Mouse (Mus musculus) frontal cortex, postnatal 10 days (tissue): ENCODE measurements around the gene Upp2.

Source experiments
- DNase-seq, 2 experiments: peaks; one replicate each; pipeline ENCODE4 v3.0.0; 2022; ENCODE audit warnings: low spot score in 2 of 2, mixed read lengths in 1 of 2

Gene Upp2

GRCm38 (mm10) chr2:58672520-58672919 lies 105.4 kb downstream of the Upp2 start:
- DNase-seq: no peak

GRCm38 (mm10) chr2:58679968-58680367 lies 112.9 kb downstream of the Upp2 start:
- DNase-seq: no peak

- DNase-seq: peak in 1 of 2 experiments; percentile 59
Observed at GRCm38 (mm10) chr2:58680794-58681193, 113.7 kb downstream of the Upp2 start.

GRCm38 (mm10) chr2:58681394-58681793 lies 114.3 kb downstream of the Upp2 start:
- DNase-seq: no peak

GRCm38 (mm10) chr2:58697501-58697900 lies 130.4 kb downstream of the Upp2 start:
- no peak for DNase-seq

- DNase-seq: peak; percentile 35 to 55
Observed at GRCm38 (mm10) chr2:58699931-58700330, 132.8 kb downstream of the Upp2 start.

- DNase-seq: no peak
Observed at GRCm38 (mm10) chr2:58700354-58700753, 133.3 kb downstream of the Upp2 start.

GRCm38 (mm10) chr2:58701627-58702026 lies 134.5 kb downstream of the Upp2 start:
- no peak for DNase-seq

- DNase-seq: no peak
Observed at GRCm38 (mm10) chr2:58703226-58703625, 136.1 kb downstream of the Upp2 start.

- no peak for DNase-seq
Observed at GRCm38 (mm10) chr2:58703646-58704045, 136.5 kb downstream of the Upp2 start.

GRCm38 (mm10) chr2:58704576-58704975 lies 137.5 kb downstream of the Upp2 start:
- no peak for DNase-seq

GRCm38 (mm10) chr2:58707676-58708075 lies 140.6 kb downstream of the Upp2 start:
- DNase-seq: no peak

- no peak for DNase-seq
Observed at GRCm38 (mm10) chr2:58710234-58710633, 143.1 kb downstream of the Upp2 start.

GRCm38 (mm10) chr2:58711049-58711448 lies 144.0 kb downstream of the Upp2 start:
- no peak for DNase-seq

GRCm38 (mm10) chr2:58711491-58711890 lies 144.4 kb downstream of the Upp2 start:
- DNase-seq: no peak

GRCm38 (mm10) chr2:58711935-58712334 lies 144.8 kb downstream of the Upp2 start:
- DNase-seq: peak in 1 of 2 experiments; percentile 25

- no peak for DNase-seq
Observed at GRCm38 (mm10) chr2:58717898-58718297, 150.8 kb downstream of the Upp2 start.

GRCm38 (mm10) chr2:58737192-58737820 lies 170.2 kb downstream of the Upp2 start:
- no peak for DNase-seq

- no peak for DNase-seq
Observed at GRCm38 (mm10) chr2:58741213-58741612, 174.1 kb downstream of the Upp2 start.

- no peak for DNase-seq
Observed at GRCm38 (mm10) chr2:58742026-58742425, 174.9 kb downstream of the Upp2 start.

- DNase-seq: no peak
Observed at GRCm38 (mm10) chr2:58743446-58743845, 176.3 kb downstream of the Upp2 start.

GRCm38 (mm10) chr2:58747483-58748229 lies 180.6 kb downstream of the Upp2 start:
- DNase-seq: no peak

GRCm38 (mm10) chr2:58748296-58748695 lies 181.2 kb downstream of the Upp2 start:
- no peak for DNase-seq
